Mouse (Mus musculus): ENCODE results near the gene Bdh2.

Bdh2 gene

GRCm38 (mm10) chr3:135280669-135281415 is at the start of gene Bdh2:
Gene Bdh2, plus strand, starts transcription at chr3:135281221.
- peak; percentile 88 to 92 for DNase-seq

GRCm38 (mm10) chr3:135232058-135232457 is 49.0 kb upstream of the Bdh2 start:
- DNase-seq, result no peak

DNA sequence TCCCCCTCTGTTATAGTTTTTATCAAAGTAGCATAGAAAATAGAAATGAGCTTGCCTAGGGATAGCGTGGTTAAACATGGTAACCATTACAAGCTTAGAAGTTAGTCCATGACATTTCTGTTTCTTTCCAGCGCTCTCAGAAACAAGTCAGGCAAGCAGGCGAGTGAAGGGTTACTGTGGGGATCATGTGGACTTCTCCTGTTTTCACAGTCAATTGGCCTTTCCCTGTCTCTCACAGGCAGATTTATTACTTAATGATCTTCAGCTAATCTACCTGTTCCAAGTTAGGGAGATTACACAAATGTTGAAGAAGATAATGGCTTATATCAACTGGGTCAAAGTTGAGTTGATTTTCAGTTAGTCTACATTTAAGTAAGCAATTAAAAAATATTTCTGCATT is 48.6 kb upstream of the Bdh2 start:
- DNase-seq, result no peak

DNA sequence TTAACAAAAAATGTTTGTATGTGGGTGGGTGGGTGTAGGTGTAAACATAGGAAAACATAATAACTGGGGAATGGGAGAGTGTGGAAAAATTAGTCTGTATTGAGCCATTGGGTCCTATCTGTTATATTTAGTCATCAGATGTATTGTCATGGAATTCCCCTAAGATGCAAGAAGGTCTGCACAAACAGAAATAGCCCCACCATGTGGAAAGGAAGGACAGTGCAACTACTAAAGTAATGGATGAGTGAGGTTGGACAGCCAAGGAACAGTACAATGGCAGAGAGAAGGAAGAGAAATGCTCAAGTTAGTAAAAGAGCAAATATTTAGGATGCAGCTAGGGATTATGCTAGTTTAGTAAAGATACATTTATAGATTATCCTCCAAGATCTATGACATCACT is 35.3 kb upstream of the Bdh2 start:
- no peak for DNase-seq

- DNase-seq, result no peak
Measured at GRCm38 (mm10) chr3:135246828-135247227, 34.2 kb upstream of the Bdh2 start.

GRCm38 (mm10) chr3:135249104-135249503 is 31.9 kb upstream of the Bdh2 start:
- DNase-seq, result no peak

DNA sequence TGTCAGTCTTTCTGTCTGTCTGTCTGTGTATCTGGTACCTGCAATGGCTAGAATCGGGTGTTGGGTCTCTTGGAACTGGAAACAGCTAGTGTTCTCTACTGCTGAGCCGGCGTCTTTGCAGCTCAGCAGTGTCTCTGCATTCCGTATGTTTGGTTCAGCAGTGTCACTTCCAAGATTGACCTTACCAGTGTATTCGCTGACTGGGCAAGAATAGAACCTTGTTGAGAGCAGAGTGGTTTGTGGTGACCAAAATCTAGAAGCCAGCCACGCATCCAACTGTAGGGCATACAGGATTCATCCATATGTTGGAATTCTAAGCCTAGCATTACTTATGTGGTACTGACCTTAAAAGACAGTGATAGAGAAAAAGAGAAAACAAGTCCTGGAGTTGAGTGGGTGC is 29.2 kb upstream of the Bdh2 start:
- no peak for DNase-seq

DNA sequence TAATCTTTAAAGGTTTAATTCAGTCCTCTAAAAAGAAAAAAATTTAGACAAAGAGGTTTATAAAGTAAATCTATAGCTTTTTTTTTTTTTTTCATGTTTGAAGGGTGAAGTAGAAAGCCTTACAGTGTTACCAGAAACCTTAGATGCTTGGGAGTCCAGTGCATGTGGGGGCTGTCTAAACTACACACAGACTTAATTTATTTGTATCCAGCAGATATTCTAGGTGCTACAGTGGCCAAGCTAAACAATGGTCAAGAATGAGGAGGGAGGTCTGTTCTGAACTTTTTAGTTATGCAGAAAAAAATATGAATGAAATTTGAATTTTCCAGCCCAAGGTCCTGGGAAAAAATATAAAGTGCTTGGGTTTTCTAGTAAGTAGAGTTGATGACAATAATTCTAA is 26.2 kb upstream of the Bdh2 start:
- no peak for DNase-seq

- DNase-seq, result no peak
Measured at GRCm38 (mm10) chr3:135258919-135259318, 22.1 kb upstream of the Bdh2 start.

DNA sequence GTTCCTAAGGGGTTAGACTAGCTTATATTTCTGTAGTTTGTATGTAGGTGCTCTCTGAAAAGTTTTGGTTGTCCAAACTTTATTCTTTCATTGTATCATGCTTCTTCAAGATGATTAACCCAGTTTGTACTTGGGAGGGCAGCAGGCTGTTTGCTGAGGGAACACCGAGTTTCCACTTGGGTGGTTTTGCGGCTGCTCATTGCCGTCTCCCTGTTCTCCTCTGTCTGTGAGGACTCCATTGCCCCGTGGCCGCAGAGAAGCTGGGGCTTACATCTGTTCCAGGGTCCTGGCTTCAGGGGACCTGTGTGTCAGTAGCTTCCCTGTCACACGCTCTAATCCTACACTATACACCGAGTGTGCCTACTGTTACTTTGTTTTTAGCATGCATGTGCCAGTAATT is 20.8 kb upstream of the Bdh2 start:
- peak in 1 of 2 experiments; percentile 43 for DNase-seq

DNA sequence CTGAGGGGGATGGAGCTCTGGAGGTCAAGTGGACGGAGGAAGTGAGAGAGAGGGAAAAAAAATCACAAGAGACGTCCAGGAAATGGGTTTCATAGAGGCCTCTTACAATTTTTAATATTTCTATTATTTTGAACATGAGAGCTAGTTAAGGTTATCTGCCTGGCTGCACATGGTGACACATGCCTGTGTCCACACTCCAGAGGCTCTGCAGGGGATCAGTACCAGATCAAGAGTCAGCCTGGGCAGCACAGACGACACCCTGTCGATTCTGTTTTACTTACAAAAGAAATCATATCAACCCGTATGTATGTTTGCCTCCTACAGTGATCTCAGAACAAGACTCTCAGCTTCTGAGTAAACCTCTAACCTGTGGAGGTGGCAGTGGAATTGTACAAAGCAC is 12.4 kb upstream of the Bdh2 start:
- no peak for DNase-seq

- peak; percentile 79 to 82 for DNase-seq
Measured at GRCm38 (mm10) chr3:135269391-135269990, 11.5 kb upstream of the Bdh2 start.

GRCm38 (mm10) chr3:135272627-135273026 is 8.4 kb upstream of the Bdh2 start:
- DNase-seq, result no peak

DNA sequence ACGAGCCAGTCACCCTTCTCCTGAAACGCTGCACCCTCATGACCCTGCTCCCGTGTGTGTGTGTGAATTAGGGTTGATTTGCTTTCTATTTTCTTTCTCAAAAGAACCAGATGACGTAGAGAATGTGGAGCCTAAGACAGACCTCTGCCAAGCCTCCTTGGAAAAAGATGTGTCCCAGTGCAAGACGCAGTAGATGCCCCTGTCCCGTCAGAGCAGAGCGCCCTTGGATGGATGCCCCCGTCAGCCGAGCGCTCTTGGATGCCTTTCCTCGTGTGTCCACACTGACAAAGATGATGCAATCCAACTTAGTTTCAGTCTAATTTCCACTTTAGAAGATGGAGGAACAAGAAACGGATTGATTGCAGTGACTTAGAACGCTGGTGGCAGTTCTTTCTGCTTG is 8.0 kb upstream of the Bdh2 start:
- DNase-seq, result no peak

- no peak for DNase-seq
Measured at GRCm38 (mm10) chr3:135280160-135280559, 861 bp upstream of the Bdh2 start.

DNA sequence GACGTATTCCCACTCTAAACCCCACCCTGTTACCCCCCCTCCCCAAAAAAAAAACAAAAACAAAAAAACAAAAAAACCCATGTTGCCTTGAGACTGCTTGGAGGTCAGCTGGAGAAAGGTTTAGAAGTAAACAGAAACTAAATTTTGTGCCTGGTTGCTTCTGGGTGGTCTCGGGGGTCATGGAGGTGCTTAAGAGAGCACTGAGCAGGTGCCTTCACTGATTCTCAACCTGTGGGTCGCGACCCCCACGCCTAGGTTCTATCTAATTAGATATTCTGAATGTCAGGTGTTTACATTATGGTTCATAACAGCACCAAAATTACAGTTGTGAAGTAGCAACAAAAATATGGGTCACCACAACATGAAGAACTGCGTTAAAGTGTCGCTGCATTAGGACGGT is 680 bp downstream of the Bdh2 start:
- no peak for DNase-seq

- no peak for DNase-seq
Measured at GRCm38 (mm10) chr3:135285256-135285655, 4.2 kb downstream of the Bdh2 start.

DNA sequence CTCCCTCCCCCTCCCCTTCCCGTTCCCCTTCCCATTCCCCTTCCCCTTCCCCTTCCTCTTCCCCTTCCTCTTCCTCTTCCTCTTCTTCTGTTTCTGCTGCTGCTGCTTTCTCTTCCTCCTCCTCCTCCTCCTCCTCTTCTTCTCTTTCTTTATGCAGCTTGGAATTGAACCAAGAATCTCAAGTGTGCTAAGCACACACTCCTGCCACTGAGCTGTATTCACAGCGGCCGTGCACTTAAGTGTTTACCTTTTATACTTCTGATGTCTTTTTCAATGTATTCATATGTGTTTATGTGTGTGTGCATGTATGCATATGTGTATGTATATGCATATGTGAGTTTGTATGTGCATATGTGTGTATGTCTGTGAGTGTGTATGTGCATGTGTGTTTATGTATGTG is 4.8 kb downstream of the Bdh2 start:
- DNase-seq, result no peak

DNA sequence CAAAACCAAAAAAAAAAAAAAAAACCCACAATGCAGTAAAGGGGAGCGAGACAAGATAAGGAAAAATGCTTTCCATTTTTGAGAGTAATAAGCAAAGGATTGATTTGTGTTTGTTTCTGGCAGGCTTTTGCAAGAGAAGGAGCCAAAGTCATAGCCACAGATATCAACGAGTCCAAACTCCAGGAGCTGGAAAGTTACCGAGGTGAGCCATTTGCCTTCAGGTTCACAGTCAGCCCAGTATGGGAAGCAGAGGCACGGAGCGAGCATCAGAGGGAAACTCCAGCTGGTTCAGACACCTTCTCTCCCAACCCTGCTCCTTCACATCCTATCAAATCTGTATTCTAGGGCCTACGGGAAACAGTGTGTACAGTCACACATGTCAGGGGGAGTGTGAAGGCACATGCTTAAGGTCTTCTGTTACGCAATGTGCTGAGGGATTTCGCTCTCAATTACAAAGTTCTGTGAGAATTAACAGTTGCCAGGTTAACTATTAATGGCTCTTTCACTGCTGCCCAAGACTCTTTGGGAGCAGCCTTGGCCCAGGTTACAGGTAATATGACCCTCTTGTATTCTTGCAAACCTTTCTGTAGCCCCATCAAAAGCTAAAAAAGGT is 7.2 kb downstream of the Bdh2 start:
- peak; percentile 72 to 84 for DNase-seq

DNA sequence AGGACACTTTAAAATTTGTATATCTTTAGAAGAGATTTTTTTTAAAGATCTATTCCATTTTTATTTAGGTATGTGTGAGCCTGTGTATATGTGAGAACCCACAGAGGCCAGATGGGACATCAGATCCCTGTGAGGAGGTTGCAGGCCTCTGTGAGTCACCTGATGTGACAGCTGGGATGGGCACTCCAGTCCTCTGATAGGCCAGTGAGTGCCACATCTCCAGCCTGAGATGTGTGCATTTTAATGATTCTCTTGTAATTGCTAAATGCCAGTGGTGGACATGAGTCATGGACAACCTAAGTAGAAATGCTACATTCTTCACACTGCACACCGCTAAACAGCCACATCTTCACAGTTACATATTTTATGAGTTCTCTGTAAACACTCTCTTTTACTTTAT is 8.1 kb downstream of the Bdh2 start:
- no peak for DNase-seq

GRCm38 (mm10) chr3:135290249-135290894 is 9.4 kb downstream of the Bdh2 start:
- DNase-seq, result peak in 1 of 2 experiments; percentile 45

- no peak for DNase-seq
Measured at GRCm38 (mm10) chr3:135293703-135294102, 12.7 kb downstream of the Bdh2 start.

- no peak for DNase-seq
Measured at GRCm38 (mm10) chr3:135295559-135295958, 14.5 kb downstream of the Bdh2 start.

- no peak for DNase-seq
Measured at GRCm38 (mm10) chr3:135298560-135298959, 17.5 kb downstream of the Bdh2 start.
